Mouse (Mus musculus): ENCODE data around the gene Osbpl5.

DNA sequence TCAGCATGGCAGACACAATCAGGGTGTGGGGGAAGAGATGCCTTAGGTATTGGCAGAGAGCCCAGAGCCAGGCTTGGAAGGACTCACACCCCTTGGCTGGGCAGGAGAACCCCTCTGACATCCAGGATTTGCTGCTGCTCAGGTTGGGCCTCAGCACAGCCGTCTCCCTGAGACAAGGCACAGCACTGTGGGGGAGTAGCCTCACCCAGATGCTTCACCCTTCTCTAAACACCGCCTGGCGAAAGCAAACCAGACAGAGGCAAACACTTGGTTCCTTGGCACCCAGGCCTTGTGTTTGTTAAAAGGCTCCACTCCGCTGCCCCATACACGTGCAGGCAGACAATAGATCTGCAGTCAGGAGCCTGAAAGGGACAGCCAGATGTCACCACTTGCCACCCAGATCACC, 18.2 kb downstream of the Osbpl5 start:
- TF ChIP-seq POLR2A (IDR thresholded peaks at IDR 0.05; ENCODE audit: borderline replicate concordance, control insufficient read depth, low read depth, low read length) (no peak), CTCF (IDR thresholded peaks at IDR 0.05; ENCODE audit: control insufficient read depth, insufficient read depth, low read length) (no peak)
